Mouse (Mus musculus): ENCODE measurements around the gene Mcf2l.
A peak's percentile ranks its signal among the peaks of the same experiment; 100 is the strongest.

Gene Mcf2l

GRCm38 (mm10) chr8:12912011-12912410, 38.4 kb downstream of the Mcf2l start:
- DNase-seq (ENCODE audit: low read depth, low spot score): no peak

- DNase-seq (ENCODE audit: low read depth, low spot score): peak; percentile 84
Observed at GRCm38 (mm10) chr8:12915187-12916006, 41.8 kb downstream of the Mcf2l start.

GRCm38 (mm10) chr8:12916156-12916900, 42.7 kb downstream of the Mcf2l start:
- peak; percentile 68 for DNase-seq (ENCODE audit: low read depth, low spot score)

- DNase-seq (ENCODE audit: low read depth, low spot score): peak; percentile 74
Observed at GRCm38 (mm10) chr8:12917029-12917428, 43.4 kb downstream of the Mcf2l start.

GRCm38 (mm10) chr8:12917831-12918230, 44.2 kb downstream of the Mcf2l start:
- DNase-seq (ENCODE audit: low read depth, low spot score): no peak

- peak; percentile 70 for DNase-seq (ENCODE audit: low read depth, low spot score)
Observed at GRCm38 (mm10) chr8:12920599-12920998, 47.0 kb downstream of the Mcf2l start.

- DNase-seq (ENCODE audit: low read depth, low spot score): no peak
Observed at GRCm38 (mm10) chr8:12925051-12925450, 51.4 kb downstream of the Mcf2l start.

GRCm38 (mm10) chr8:12925941-12926381, 52.4 kb downstream of the Mcf2l start:
- no peak for DNase-seq (ENCODE audit: low read depth, low spot score)

GRCm38 (mm10) chr8:12927204-12927983, 53.8 kb downstream of the Mcf2l start:
- DNase-seq (ENCODE audit: low read depth, low spot score): peak; percentile 88

GRCm38 (mm10) chr8:12928033-12928432, 54.4 kb downstream of the Mcf2l start:
- peak; percentile 88 for DNase-seq (ENCODE audit: low read depth, low spot score)

GRCm38 (mm10) chr8:12928931-12929330, 55.3 kb downstream of the Mcf2l start:
- DNase-seq (ENCODE audit: low read depth, low spot score): no peak

- DNase-seq (ENCODE audit: low read depth, low spot score): no peak
Observed at GRCm38 (mm10) chr8:12930290-12930689, 56.7 kb downstream of the Mcf2l start.

- no peak for DNase-seq (ENCODE audit: low read depth, low spot score)
Observed at GRCm38 (mm10) chr8:12931426-12931825, 57.8 kb downstream of the Mcf2l start.

GRCm38 (mm10) chr8:12932520-12932919, 58.9 kb downstream of the Mcf2l start:
- DNase-seq (ENCODE audit: low read depth, low spot score): no peak

GRCm38 (mm10) chr8:12933765-12934164, 60.2 kb downstream of the Mcf2l start:
- DNase-seq (ENCODE audit: low read depth, low spot score): no peak

GRCm38 (mm10) chr8:12934453-12935043, 60.9 kb downstream of the Mcf2l start:
- DNase-seq (ENCODE audit: low read depth, low spot score): no peak

- DNase-seq (ENCODE audit: low read depth, low spot score): peak; percentile 69
Observed at GRCm38 (mm10) chr8:12940549-12940948, 66.9 kb downstream of the Mcf2l start.

GRCm38 (mm10) chr8:12941161-12941926, 67.7 kb downstream of the Mcf2l start:
- no peak for DNase-seq (ENCODE audit: low read depth, low spot score)

- peak; percentile 80 for DNase-seq (ENCODE audit: low read depth, low spot score)
Observed at GRCm38 (mm10) chr8:12947604-12948573, 74.3 kb downstream of the Mcf2l start.

- peak; percentile 61 for DNase-seq (ENCODE audit: low read depth, low spot score)
Observed at GRCm38 (mm10) chr8:12948574-12948961, 75.0 kb downstream of the Mcf2l start.

All from brain, adult 2 months (tissue).